Mouse (Mus musculus): ENCODE data around the gene Vti1a.
A peak's percentile ranks its signal among the peaks of the same experiment; 100 is the strongest.

Gene Vti1a

DNA sequence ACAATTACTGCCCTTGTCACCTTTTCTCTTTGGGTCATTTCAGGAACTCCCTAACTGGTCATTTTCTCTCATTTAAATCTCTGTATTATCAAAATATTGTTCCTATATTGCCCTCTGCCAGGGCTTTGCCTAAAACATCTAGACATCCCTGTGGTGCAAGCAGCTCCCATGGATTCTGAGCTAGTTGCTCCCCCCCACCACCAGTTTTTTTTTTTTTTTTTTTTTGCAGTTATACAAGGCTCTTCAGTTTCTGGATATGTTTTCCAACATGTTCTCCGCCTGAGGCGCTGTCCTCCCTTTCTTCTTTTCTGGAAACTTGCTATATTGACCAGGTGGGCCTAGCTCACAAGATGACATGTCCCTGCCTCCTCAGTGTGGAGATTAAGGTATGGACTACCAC, 2.4 kb upstream of the Vti1a start:
- DNase-seq (ENCODE audit: low spot score), result no peak

DNA sequence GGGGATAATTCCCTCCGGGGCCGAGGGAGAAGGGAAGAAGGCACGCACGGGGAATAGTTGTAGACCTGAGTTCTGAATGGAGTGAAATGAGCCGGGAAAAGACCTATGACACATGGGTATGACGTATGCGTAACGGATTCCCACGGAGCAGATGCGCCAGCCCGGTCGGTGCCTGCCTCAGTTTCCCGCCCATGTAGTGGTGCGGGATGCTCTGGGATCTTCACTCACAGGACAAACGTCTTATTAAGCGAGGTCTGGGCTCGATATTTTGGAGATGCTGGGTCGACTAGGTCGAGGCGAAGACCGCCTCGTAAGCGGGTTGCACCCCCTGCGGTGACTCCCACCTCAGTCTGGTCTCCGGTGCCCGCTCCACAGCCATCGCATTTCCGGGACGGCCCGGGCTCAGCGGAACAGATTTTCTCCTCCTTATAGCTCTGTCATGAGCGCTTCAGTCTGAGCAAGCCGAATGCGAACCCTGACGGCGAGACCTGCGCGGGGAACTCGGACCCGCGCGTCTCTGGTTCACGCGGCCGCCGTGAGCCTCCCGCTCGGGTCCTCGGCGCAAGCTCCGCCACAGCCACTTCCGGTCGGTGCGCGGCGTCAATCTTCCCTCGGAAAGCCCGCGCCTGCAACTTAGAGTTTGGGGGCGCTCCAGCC, 515 bp upstream of the Vti1a start, which contains the start of gene Zdhhc6:
Zdhhc6 (minus strand) TSS at position 581 of the 657 bp plus-strand sequence.
- DNase-seq (ENCODE audit: low spot score), result peak; percentile 81

DNA sequence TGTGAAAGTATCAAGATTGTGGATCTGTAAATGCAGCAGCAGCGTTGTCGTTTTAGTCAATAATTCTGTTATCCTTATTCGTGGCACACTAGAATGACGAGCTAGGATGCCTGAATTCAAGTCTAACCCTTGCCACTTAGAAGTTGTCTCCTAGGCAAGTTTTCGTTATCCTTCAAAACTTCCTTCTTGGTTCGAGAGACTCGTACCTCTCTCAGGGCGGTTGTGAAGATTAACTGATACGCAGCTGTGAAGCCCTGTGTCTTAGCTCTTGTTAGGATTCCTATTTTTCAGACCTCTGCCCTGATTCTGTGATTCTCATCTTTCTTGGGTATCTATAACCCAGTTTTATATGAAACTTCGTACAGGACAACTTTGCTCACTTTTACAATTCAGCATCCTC, 806 bp downstream of the Vti1a start:
- no peak for DNase-seq (ENCODE audit: low spot score)

DNA sequence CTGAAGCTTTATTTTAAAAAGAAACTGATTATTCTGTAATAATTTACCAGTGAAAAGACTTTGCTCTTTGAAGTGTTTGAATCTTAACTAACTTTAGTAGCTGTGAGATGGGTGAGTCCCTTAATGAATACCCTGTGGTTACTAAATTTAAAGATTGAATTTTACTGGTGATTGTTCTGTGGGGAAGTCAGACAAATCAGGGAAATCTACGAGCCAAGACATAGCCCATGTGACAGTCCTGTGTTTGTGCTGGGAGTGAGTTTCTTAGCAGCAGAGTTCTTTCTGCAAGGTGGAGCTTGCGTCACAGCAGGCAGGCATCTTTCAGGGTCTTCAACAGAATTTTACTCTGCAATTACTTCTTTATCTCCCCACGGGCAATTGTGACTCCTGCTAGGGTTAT, 2.9 kb downstream of the Vti1a start:
- no peak for DNase-seq (ENCODE audit: low spot score)

DNA sequence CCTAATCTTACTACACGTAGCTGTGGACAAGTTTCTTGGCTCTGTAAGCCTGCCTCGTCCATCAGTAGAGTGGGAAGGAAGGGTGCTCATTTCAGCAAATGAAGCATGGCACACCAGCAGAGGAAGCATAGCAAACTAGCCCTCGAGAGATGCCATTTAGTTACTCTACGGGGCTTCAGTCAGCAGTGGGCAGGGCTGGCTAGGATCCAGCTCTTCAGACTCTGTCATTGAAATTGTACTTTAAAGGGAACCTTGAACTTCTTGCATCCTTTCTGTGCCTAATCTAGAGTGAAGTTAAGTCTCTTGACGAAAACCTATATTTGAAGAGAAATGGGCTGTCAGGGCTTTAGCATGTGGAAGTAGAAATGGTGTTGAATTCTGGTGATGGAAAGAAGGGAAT, 3.4 kb downstream of the Vti1a start:
- no peak for DNase-seq (ENCODE audit: low spot score)

DNA sequence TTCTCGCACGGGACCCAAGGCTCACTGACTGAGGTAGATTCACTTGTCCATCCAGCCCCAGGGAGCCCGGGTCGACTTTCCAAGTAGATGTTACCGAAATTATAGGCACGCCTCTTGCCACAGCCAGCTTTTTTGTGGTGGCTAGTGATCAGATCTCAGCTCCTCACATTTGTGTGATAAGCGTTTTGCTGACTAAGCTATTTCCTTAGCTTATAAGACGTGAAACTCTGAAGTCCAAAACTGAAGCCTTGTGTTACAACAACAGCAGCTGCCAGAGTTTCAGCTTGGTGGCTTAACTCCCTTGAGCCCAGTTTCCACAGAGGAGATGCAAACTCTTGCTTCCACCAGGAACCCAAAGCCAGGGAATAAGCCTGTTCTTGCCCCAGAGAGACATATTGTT, 6.5 kb downstream of the Vti1a start:
- DNase-seq (ENCODE audit: low spot score), result no peak

DNA sequence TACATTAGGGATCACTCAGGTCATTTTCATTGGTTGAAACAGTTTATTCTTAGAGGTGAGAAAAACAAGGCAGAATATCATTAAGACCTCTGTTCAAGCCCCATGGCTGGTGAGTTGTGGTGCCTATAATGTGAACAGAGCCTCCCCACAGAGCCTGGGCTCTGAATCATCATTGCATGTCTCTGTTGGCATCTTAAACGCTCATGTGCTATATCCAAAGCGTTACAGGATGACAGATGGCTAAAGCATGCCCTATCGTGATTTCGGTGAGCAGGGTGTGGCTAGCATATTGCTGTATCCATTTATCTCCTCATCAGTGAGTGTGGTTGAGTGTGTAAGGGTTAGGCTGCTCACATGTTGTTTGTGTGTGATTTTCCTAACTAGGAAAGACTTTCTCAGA, 11.4 kb downstream of the Vti1a start:
- no peak for DNase-seq (ENCODE audit: low spot score)

DNA sequence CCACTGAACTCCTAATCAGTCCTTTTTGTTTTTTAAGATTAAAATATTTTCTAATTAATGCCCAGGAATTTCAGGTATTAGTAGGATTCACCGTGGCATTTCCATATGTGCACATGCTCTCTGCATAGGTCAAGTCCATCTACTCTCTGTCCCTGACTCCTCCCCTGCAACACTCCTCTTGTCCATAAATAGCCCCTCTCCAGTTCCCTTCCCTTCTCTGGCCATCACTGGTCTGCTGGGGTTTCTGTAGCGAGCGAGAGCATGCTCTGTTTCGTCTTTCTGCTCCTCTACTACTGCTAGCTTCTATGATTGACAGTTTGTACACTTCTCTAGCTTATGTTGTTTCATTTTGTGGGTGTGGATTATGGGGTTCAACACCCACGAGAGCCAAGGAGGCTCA, 15.7 kb downstream of the Vti1a start:
- no peak for DNase-seq (ENCODE audit: low spot score)

DNA sequence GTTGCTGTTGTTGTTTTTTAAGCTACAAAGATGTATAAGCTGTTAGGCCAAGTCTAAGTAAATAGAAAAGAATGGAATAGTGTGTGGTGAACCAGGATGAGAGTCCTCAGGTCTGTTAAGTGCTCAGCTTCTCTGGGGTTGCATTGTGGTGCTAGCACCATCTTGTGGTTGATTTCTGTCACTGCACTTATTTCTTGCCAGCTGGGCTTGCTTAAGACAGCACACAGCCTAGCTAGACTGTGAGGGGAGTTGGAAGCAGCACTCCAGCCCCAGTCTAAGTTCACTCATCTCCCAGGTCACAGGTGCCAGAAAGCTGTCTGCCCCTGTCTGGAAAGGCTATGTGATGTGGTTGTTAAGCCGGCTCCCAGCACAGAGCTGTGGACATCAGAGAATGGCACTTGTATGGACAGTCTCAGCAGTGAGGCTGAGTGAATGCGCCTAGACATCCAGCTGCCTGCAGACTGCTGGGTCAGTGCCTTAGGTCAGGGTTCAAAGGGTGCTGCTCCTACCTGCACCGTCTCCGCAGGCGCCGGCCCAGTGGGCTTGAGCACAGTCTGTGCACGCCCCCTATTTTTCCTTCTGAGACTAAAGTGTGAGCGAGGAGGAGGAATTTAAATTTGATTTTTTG, 16.7 kb downstream of the Vti1a start:
- peak; percentile 84 for DNase-seq (ENCODE audit: low spot score)

DNA sequence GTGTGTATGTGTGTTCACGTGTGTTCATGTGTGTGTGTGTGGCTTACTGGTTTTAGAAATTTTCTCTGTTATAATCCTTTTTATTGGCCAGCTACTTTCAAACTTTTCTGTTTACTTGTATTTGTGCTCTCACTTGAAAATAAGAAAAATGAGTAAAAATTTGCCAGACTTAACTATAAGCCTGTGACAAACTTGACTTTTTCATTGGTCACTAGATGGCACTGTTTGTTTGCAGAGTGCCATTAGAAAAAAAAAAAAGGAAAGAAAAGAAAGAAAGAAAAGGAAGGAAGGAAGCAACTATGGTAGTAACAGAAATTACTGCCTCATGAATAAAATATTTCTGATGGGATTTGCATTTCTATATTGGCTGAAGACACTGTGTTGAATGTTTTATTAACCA, 19.8 kb downstream of the Vti1a start:
- DNase-seq (ENCODE audit: low spot score), result no peak

DNA sequence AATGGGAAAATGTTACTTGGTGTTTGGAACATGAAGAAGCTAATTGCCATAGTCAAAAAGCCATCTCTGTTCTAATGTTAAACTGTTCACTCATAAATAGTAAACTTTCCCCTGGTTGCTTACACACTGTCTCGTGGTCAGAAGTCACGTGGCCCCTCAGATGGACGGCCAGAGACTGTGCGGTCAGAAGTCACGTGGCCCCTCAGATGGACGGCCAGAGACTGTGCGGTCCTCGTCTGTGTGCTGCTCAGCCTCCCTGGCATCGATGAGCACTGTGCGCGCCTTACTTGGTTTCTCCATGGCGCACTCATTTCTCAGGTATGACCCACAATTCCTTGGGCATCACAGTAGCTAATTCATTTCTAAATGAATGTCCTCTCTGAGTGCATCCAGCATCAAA, 20.3 kb downstream of the Vti1a start:
- DNase-seq (ENCODE audit: low spot score), result no peak

DNA sequence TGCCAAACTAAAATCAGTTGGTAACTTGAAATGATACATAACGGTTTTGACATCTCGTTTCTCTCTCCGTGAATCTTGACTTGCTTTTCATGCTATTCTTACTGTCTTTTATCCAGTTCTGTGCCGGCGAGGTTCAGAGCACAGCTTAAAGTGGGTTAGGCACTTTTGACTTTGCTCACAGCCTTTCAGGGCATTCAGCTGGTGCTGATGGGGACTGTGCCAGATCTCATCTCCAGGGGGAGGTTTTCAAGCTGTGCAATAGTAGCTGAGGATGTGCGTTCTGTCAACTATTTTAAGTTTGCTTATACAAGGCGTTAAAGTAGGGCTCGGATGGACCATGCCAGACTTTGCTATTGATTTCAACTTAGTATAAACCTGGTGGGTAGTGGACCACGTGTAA, 21.0 kb downstream of the Vti1a start:
- DNase-seq (ENCODE audit: low spot score), result no peak

DNA sequence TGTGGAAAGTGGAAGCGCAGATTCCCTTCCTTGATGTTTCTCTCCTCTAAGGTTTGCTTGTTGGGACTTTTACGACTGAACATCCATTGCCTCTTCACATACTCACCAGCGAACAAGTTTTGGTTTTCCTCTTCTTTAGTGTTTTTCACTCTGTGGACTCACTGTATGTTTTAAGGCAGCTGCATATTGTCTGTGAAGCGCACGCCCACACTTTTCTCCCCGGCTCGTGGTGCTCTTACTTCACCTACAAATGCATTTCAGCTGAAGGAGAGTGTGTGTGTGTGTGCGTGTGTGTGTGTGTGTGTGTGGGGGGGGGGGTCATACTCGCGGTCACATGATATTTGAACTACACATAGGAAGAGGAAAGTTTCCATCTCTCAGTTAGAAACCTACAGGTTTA, 21.6 kb downstream of the Vti1a start:
- DNase-seq (ENCODE audit: low spot score), result no peak

DNA sequence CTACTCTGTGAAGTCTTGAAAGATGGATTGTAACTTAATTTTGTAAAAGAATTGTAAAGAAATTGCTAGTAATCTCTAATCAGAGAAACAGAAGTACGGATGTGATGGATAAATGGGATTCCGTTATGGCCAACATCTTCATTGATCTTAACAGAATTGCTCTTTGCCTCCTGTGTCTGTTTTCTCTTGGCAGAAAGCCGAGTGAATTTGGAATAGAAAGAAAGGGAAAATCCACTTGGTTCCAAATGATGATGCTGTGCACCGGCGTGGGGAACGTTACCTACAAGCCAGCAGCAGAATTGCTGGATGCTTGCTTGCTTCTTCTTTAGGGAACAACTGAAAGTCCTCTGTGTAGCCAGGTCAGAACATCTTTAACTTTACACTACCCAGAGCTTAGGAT, 24.4 kb downstream of the Vti1a start:
- DNase-seq (ENCODE audit: low spot score), result no peak

DNA sequence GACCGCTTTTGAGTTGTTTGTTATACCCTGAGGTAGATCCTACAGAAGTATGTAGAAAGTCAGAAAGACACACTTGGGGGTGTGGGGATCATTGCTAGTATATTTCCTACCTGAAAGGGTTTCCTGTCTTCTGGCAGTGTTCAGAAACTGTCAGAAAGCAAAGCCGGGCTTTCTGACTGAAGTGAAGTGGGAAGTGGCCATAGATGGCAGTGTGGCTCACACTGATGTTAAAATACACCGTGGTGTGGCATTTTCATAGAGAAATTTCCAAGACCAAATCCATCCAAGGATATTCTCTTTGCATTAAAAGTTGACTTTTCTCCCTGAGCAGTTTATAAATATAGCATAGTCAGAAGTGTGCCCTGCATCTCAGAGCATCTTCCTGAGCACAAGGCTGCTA, 25.3 kb downstream of the Vti1a start:
- DNase-seq (ENCODE audit: low spot score), result no peak

DNA sequence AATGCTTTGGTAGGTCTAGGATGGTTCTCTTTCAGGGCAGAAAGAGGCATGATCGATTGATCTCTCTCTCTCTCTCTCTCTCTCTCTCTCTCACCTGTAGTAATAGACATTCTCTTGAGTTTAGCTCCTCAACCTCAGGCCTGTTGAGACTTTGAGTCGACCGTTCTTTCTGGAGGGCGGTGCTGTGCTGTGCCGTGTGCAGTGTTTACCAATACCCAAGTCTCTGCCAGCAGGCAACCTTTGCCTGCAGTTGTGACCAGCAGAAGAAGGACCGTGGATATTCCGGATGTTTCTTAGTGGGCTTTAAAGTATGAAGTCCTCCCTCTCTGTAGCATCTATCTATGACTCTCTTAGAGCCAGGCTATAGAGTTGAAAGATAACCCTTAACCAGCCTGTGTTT, 26.3 kb downstream of the Vti1a start:
- no peak for DNase-seq (ENCODE audit: low spot score)

DNA sequence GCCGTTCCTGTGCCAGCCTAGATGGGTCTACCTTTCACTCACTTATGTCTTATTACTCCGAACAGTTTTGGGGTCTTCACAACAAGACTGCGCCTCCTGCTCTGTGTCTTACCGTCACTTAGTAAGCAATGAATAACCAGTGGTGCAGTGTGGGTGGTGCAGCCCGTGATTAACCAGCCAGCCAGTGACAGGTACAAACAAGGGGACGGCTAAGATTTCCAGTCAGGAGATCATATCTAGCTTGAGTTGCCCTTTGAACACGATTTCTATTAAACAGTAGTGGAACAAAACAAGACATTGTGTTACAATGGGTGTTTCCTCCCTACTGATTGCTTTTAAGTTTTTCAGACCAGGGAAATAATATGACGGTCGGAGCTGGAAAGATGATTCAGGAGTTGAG, 27.2 kb downstream of the Vti1a start:
- no peak for DNase-seq (ENCODE audit: low spot score)

DNA sequence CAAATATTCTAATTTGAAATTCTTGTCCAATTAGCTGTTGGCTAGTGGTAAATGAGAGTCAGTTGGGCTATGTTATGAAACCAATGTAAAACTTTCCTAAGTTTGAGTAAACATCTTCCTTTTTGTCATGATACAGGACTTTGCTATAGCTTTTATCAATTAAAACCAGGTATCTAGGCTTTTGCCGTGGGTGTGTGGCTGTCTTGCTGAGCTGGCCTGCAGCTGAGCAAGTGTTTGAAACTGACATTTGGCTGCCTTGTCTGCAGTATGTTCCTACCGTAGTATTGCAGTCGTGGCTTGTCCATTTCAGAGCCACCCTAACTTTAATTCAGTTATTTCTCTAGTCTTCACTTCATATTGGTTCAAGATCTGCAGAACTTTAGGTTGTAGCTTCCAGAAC, 32.1 kb downstream of the Vti1a start:
- DNase-seq (ENCODE audit: low spot score), result no peak

DNA sequence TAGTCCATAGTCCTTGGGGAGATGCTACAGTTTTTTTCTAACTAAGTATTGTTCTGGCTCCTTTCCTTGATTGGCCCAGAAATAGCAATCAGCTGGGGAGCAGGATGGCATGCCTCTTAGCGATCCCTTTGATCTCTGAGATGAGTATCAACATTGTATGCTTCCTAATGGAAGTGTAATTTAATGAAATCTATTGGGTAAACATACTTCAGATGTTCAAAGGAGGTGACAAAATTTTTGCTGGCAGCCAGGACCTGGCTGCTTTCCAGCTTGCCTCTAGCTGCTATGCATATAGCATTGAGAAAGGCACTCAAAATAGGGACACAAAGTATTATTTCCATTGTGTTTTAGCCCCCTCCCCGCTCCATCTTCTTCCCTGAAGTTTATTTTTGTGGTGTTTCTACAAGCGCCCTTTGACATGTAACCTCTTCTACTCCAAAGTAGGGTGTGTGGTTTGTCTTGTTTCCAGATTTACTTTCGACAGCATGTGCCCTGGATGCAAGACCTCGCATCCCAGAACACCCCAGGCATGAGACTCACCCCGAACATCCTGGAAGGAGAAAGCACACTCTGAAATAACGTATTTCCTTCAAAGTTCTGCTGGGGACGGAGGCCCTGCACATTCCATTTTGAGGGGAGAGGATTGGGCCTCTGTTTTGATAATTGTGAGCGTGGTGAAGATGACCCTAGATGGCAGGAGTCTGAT, 34.7 kb downstream of the Vti1a start:
- no peak for DNase-seq (ENCODE audit: low spot score)

DNA sequence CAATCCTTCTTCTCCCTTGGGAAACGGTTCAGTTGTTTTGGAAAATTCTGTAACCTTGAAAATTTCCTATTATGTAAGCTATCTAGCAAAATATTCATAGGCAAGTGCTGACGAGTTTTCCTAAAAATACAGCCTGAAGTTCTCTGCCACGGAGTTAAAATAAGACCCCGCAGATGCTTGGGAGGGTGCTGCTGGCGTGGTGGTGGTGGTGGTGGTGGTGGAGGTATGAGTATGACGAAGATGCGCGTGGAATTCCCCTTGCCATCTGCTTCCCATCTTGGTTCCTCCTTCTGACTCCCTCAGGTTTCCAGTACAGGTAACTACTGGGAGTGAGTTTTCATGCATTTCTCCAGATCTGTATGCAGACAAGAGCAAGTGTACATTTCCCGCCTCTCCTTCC, 46.5 kb downstream of the Vti1a start:
- DNase-seq (ENCODE audit: low spot score), result no peak

DNA sequence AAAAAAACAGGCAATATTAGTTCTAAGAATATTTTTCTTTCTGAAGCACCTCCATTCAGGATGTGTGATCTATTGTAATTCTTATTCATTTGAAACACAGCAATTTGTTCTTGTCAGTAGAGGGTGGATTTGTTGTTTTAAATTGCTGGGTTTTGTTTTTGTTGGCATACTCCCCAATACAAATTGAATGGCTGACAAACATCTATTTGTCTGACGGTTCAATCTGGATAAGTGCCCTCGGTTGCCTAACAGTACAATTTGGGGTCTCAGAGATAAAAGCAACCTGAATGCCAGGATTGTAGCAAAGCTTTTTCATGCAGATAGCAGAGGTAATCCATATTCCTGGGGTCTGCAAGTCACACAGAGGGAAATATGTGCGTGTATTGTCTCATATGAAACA, 53.6 kb downstream of the Vti1a start:
- DNase-seq (ENCODE audit: low spot score), result no peak

DNA sequence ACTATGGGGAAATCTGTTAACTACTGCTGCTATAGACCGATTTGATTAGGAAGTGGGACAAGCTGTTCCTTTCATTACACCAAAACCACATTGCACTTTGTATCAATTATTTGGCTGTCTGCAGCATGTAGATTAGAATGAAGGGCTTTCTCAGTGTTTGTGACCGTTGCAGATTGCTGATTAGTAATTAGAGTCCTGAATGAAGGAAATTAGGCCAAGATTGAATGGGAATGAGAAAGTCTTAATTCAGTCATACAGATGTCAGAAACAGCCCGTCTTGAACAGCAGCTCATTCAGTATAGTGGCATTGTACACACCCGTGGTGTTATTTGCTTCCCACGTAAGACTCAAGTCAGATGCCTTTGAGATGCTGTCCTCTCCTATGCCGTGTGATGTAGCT, 60.2 kb downstream of the Vti1a start:
- DNase-seq (ENCODE audit: low spot score), result no peak

DNA sequence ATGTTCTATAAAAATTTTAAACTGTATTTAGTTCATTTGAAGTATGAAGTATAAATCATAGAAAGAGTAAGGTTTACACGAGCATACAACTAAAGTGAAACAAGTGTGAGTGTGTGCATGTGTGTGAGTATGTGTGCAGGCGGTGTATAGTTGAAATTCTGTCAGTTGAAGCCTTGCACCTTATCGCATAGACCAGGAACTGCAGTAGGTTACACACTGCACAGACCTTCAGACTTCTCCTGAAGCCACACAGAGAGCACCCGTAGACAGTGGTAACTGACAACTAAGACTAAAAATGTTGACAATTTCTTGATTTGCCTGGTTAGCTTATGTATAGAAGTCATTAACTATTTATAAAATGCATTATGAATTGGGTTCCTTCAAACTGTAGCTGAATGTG, 61.4 kb downstream of the Vti1a start:
- no peak for DNase-seq (ENCODE audit: low spot score)

DNA sequence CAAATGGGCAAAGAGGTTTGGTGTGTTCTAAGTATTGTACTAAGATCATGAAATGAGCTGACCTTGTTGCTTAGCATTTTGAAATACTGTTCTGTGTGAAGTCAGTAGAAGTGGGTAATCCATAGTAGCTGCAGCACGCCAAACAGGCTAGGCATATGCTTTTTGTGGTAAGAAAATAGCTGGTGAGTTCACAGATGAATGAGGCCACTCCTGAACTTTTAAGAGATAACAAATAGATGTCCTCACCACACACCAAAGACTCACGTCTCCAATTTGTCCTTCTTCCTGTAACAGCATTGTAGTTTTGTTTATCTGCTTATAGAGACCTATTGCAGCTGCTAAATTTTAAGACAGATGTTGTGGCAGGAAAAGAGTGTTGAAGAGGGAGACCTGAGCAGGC, 62.8 kb downstream of the Vti1a start:
- no peak for DNase-seq (ENCODE audit: low spot score)

All from yolk sac, embryonic 10.5 days (tissue).